ENCODE assay signal across 8 mouse cellular contexts in genomic region chr2:170101132-170101531, GRCm38 (mm10). TPM values are rescaled to one million over a fixed set of nuclear protein-coding genes. Genes with fewer than 3 reads are reported as not detected.
A peak's percentile ranks its signal among the peaks of the same experiment; 100 is the strongest.
DNase-seq lines count a peak whose midpoint lies in the region; ATAC-seq and TF ChIP-seq lines count a peak whose summit lies in the region.

No protein-coding gene starts in this region.

- H3K27ac ChIP-seq in forebrain, embryonic 11.5 days (ENCODE audit: low read depth, low read length) = no peak overlapping the region
- H3K27ac ChIP-seq in lung, embryonic 16.5 days (ENCODE audit: low read length) = no peak overlapping the region
- H3K27ac ChIP-seq in thymus, adult 2 months (ENCODE audit: control insufficient read depth, insufficient read depth, low read length) = no peak overlapping the region

- H3K27me3 ChIP-seq in forebrain, embryonic 11.5 days (ENCODE audit: control insufficient read depth, insufficient read depth, low read length) = no peaks in the 10 kb centered on the region
- no peaks in the 10 kb centered on the region for H3K27me3 ChIP-seq in lung, embryonic 16.5 days (ENCODE audit: control insufficient read depth, insufficient read depth, low read depth, low read length)
- no peaks in the 10 kb centered on the region for H3K27me3 ChIP-seq in thymus, adult 2 months (ENCODE audit: control insufficient read depth, insufficient read depth, low read length)

- DNase-seq in ES-CJ7 (ENCODE audit: low read depth, low spot score) = peak; percentile 94
- peak; percentile 60 for DNase-seq in c-Kit-negative CD71-positive TER-119-positive erythroid progenitor cells, embryonic 14.5 days (ENCODE audit: low read depth, low spot score)
- DNase-seq in forebrain, embryonic 11.5 days (ENCODE audit: low spot score) = peak; percentile 96
- DNase-seq in heart, postnatal 25 days (ENCODE audit: low spot score) = peak; percentile 67
- DNase-seq in layer of hippocampus, adult 18-20 months (ENCODE audit: low spot score in 2 of 2) = peak; percentile 72 to 87
- DNase-seq in ovary, postnatal 10 days (ENCODE audit: low spot score) = peak; percentile 97
- peak; percentile 96 for DNase-seq in thymus, adult 2 months

- intact Hi-C loops in heart, postnatal 25 days (cut with DNase I) = loop anchor here (1.0 to 10.0 kb wide), 4 partner anchors 46 to 1196 kb away; no protein-coding TSS in a partner anchor

- no peak overlapping the region; the same call in 1 of the 2 replicates for H3K9ac ChIP-seq in forebrain, embryonic 11.5 days (ENCODE audit: low read length)
- no peak overlapping the region for H3K9ac ChIP-seq in lung, embryonic 16.5 days (ENCODE audit: low read length)

- peak; percentile 14 for ATAC-seq in forebrain, embryonic 11.5 days (replicated peaks; ENCODE audit: low FRiP score)
- ATAC-seq in lung, embryonic 16.5 days (ENCODE audit: low read depth) = peak; percentile 23; the same call in 1 of the 2 replicates

- TF ChIP-seq CTCF in thymus, adult 2 months (IDR thresholded peaks at IDR 0.05; ENCODE audit: borderline replicate concordance, control insufficient read depth, extremely low read depth, insufficient read depth, low read length, poor library complexity) = peak; percentile 92

- H3K4me2 ChIP-seq in forebrain, embryonic 11.5 days (ENCODE audit: low read depth, low read length, severe bottlenecking) = no peak overlapping the region
- H3K4me2 ChIP-seq in lung, embryonic 16.5 days (ENCODE audit: low read depth, low read length) = peak overlapping the region; percentile 35

- H3K4me3 ChIP-seq in forebrain, embryonic 11.5 days (ENCODE audit: low read depth, low read length) = no peak overlapping the region
- H3K4me3 ChIP-seq in lung, embryonic 16.5 days (ENCODE audit: low read length) = no peak overlapping the region
- H3K4me3 ChIP-seq in thymus, adult 2 months (ENCODE audit: control insufficient read depth, insufficient read depth, low read length) = no peak overlapping the region

- 6% methylated on average over 12 of the region's 12 CpGs for WGBS in forebrain, embryonic 11.5 days
- WGBS in lung, embryonic 16.5 days = 2% methylated on average over 12 of the region's 12 CpGs
- 2% methylated on average over 12 of the region's 12 CpGs for WGBS in thymus, adult 2 months

- no peaks in the 10 kb centered on the region for H3K4me1 ChIP-seq in forebrain, embryonic 11.5 days (replicated peaks; ENCODE audit: control insufficient read depth, insufficient read depth, low read length)
- H3K4me1 ChIP-seq in lung, embryonic 16.5 days (replicated peaks; ENCODE audit: control insufficient read depth, insufficient read depth, low read length) = no peaks in the 10 kb centered on the region
- peaks cover 10% of the 10 kb centered on the region for H3K4me1 ChIP-seq in thymus, adult 2 months (replicated peaks; ENCODE audit: control insufficient read depth, insufficient read depth, low read length)

- no peak for TF ChIP-seq POLR2A in thymus, adult 2 months (IDR thresholded peaks at IDR 0.05; ENCODE audit: control insufficient read depth, extremely low read depth, insufficient read depth, low read length, poor library complexity)

- H3K9me3 ChIP-seq in forebrain, embryonic 11.5 days (ENCODE audit: control insufficient read depth, low read length) = no peaks in the 10 kb centered on the region
- H3K9me3 ChIP-seq in lung, embryonic 16.5 days (ENCODE audit: control insufficient read depth, low read length) = no peaks in the 10 kb centered on the region

- H3K36me3 ChIP-seq in forebrain, embryonic 11.5 days (ENCODE audit: control insufficient read depth, insufficient read depth, low read length) = no peaks in the 10 kb centered on the region
- peaks cover 3% of the 10 kb centered on the region for H3K36me3 ChIP-seq in lung, embryonic 16.5 days (ENCODE audit: control insufficient read depth, insufficient read depth, low read length)
- H3K36me3 ChIP-seq in thymus, adult 2 months (ENCODE audit: control insufficient read depth, insufficient read depth, low read length) = no peaks in the 10 kb centered on the region

RNA-seq across cellular contexts. Expression of gene Zfp217, which starts 46.8 kb away (rescaled TPM):
- 3.8 and 3.9 TPM in 2 replicates for polyA plus RNA-seq in forebrain, embryonic 11.5 days (2014; fragmentation: Nextera tagmentation; extraction: Ambion mirVana)
- 10 to 100 TPM in 1 of 2 experiments, 1 to 10 TPM in 1; 9.6 to 13.0 TPM for total RNA-seq in heart, postnatal 25 days (2021)
- 1 to 10 TPM; 4.2 TPM for total RNA-seq in layer of hippocampus, adult 18-20 months (2021)
- 5.2 and 6.1 TPM in 2 replicates for polyA plus RNA-seq in lung, embryonic 16.5 days (2015; fragmentation: Nextera tagmentation; extraction: Ambion mirVana)
- polyA plus RNA-seq in thymus, adult 2 months (2012; rRNA removed) = 32.1 and 41.0 TPM in 2 replicates
